Mouse (Mus musculus) frontal cortex, postnatal 10 days (tissue): ENCODE data around the gene Limk2.

Experiments used
- DNase-seq, 2 experiments: peaks; one replicate each; pipeline ENCODE4 v3.0.0; 2022; ENCODE audit warnings: low spot score in 2 of 2, mixed read lengths in 1 of 2

Limk2 gene

DNA sequence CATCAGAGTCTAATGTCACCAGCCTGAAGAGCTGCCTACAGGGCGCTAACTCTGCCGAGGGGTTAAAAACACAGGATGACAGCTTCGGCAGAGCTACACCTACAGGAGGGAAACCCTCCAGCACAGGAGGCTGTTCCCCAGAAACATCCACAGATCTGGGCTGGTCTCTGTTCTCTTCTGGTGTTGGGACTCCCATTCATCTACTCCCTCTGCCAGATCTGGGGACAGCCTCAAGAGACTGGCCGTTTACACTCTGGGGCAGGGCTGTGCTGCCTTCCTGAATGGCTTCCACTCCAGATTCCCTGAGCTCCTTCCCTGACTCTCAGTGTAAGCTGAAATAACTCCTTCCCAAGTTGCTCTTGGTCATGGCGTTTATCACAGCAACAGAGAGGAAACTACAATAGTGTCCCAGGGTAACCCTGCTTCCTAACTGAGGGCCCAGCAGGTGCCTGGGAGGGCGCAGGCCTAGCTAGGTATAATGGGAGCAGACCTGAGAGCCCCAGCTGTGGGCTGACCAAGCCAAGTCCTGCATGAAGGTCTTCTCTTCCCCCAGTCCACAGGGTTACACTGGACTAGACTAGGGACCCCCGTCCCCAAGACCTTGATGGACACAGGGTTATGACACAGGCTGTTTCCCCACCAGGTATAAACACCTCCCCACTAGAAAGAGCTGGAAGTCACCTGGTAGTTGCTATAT lies 37.2 kb downstream of the Limk2 start:
- DNase-seq: no peak

DNA sequence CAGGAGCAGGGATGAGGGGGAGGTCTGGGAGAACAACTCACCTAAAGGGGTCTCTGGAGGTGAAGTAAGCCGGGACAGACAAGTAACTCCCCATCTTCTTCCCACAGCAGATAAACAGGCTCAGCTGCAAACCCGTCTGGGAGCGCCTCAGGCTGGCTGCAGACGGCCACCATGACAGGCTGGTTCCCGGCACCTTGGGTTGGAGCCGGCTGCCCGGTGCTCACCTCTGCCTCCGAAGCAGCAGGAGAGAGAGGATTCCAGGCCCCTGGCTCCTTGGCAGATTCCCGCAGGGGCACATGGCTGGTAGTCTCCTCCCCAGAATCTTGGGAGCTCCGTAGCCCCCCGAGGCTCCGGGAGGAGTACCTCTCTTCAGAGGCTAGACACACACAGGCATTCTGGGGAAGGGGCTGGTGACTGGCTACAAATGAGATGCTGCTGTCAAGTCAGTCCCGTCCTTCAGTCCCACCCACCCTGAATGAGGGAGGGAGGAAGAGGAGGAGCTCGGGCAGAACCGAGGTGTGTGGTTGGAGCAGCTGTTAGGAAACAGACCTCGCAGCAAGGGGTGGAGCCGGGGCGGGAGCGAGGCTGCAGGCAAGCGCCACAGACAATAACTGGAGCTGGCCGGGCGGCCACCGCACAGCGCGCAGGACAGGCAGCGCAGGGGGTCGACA lies 37.9 kb downstream of the Limk2 start:
- DNase-seq: peak; percentile 83 to 87

DNA sequence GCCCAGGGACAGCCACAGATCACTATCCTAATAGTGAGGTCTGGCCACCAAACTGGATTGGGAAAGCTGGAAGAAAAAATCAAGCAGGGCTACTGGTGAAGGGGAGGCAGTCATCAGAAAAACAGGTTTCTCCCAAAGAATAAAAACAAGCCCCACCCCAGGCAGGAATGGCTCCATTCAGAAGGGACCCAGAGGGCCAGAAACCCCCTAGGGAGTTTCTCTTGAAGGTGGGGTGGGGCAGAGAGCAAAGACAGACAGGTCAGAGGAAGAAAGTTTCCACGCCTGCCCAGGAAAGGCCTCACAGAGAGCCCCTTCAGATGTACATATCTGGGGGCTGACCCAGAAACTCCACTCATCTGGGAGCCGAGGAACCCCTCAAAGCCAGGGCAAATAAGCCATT lies 38.8 kb downstream of the Limk2 start:
- DNase-seq: no peak

DNA sequence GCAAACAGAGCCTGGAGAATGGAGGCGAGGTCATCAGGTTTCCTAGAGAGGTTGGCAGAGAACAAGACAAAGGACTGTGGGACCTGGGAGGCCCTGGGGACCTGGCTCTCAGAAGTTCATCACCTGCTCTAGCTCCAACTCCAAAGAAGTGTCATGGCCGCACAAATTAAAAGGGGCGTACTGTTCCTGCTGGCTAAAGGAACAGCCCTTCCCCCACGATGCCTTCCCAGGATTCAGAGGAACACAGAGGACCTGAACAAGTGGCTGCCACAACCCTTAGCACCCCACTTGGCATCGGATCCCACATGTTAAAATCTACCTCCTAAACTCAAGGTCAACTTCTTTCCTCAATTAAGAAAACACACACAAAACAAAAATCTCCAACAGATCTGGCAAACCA lies 39.5 kb downstream of the Limk2 start:
- DNase-seq: no peak

DNA sequence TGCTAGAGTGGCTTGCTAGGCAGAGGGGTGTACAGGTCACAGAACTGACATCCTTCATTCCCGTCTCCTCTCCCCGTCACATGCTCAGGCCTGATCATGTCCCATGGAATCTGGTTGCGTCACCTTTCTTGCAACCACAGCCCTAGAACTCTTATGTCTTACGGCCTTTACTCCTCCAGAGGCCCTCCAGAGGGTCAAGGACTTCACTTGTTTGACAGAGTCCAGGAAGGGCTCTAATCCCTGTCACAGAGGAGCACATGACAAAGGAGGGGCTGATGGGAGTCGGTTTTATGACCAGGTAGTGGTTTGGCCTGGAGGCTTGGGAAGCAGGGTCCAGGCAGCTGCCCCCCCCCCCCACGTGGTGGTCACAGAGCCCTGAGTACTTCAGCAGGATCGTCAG lies 40.0 kb downstream of the Limk2 start:
- no peak for DNase-seq

DNA sequence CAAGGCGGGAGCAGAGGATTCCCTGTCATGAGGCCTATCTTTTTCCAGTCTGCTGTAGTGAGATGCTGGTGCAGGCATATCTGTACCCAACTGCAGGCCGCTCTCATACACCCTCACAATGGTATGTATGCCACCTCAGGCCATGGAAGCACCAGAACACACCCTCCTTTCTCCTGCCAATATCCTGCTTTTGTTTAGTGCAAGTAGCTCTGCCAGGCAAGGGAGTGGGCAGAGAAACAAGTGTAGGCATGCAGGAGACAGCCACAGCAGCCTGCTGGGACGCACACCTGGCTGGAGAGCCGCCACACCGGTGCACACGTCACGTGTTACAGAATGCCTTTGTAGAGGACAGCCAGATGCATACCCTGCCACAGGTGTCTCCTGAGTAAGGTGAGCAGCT lies 42.6 kb downstream of the Limk2 start:
- no peak for DNase-seq

DNA sequence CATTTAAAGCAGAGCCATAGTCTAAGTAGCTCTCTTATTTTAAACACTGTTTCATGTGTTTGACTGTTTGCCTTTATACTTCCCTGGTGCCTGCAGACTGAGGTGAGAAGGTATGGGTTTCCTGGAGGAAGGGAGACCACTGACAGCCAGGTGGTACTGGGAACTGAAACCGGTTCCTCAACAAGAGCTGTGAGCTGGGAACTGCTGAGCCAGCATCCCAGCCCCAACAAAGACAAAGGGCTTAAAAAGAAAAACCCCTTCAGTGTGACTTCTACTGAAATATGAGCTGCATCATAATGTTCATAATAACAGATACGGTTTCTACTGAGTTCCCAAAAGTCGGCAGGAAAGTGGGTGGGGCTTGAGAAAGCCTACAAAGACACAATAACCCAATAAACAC lies 46.1 kb downstream of the Limk2 start:
- DNase-seq: no peak

DNA sequence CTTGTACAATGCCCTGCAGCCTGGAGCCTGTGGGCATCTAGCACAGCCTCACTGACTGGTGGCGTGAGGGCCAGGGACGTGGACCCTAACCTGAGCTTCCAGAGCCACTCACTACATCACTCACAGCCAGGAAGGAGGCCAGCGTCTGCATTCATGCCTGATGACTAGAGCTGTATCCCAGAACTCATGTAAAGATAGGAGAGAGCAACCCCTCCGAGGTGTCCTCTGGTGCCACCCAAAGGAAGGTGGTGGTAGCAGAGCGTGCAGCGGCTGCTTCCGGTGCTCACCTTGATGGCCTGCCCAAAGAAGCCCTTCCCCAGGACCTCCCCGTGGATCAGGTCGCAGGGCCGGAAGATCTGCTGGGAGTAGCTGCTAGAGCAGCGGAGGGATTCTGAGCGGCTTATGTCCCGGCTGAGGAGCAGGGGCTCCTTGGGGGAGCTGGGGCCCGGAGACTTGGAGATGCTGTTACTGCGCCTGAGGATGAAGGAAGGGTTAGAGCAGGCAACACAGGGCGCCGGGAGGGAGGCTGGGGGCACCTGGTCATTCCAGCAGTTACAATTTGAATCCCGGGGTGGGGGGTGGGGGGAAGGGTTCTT lies 55.9 kb downstream of the Limk2 start:
- no peak for DNase-seq

DNA sequence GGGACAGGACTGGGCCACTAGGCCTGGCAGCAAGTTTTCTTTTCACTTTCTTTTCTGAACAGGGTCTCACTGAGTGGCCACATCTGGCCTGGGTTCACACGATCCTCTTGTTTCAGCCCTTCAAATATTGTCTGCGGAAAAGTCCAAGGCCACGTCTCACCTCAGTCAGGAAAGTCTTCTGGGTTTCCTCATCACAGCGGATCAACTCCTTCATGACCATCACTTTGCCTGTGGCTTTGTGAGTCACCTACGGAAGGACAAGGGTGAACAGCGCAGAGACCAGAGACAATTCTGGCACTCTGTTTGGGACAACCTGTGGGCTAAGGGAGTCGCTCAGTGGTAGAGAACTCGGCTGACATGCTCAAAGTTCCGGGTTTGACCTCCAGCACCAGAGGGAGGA lies 56.9 kb downstream of the Limk2 start:
- no peak for DNase-seq

DNA sequence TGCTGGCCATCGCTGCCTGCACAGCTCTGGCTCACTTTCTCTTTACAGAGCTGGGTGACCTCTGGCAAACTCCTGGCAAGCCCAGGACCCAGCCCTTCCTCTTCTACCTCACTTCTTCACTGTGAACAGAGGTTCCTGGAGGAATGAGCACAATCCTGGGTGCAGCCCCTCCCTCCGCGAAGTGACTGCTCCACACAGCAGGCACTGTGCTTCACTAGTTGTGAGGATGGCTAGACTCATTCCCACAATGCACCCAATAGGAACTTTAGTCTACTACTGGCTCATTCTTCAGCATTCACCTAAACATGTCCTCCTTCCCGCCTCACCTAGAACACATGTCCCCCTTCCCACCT lies 59.7 kb downstream of the Limk2 start:
- DNase-seq: no peak

DNA sequence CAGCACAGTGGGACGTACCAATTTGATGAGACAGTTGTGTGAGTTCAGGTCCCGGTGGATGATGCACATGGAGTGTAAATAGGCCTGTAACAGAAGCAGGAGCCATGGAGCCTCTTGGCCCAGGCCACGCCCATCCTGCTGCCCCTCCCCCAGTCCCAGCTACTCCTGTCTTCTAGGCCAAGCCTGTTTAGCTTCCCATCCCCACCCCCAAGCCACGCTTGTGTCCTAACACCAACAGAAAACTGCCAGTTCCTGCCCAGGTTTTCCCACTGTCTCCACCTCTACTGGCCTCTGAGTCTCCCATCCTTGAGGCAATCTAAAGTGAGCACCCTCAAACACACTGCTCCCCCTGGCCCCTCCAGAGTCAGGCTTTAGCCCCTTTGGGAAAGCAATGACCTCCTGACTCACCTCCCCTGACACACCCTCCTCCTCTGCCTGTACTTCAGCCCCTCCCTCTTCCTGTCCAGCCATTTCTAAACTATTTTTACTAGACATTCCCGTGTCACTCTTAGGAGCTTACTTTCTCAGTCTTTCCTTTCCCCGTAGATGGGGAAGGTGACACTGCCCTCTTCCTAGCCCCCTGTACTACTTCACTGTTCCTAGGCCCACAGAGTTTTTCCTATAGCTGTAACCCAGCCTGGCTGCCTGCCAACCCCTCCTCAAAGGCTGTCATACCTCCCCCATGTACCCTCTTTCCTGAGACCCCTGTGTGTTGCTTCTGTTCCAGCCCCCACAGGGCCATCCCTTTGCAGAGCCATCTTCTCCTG lies 60.2 kb downstream of the Limk2 start:
- no peak for DNase-seq

DNA sequence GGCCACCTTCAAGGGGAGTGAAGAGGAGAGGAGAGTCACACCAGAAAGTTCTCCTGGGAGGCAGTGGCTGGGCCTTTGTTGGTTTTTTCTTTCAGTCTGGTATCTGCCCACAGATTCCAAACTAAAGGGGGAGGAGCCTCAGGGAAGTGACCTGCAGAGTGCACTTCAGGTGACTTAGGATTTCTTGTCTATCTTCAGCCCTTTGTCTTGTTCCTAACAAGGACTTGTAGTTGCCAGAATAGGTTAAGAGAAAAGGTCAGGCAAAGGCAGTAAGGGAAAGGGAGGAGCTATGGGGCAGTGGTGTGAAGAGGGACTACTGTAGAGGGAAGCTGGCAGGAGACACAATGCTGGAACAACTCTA lies 61.2 kb downstream of the Limk2 start:
- no peak for DNase-seq

DNA sequence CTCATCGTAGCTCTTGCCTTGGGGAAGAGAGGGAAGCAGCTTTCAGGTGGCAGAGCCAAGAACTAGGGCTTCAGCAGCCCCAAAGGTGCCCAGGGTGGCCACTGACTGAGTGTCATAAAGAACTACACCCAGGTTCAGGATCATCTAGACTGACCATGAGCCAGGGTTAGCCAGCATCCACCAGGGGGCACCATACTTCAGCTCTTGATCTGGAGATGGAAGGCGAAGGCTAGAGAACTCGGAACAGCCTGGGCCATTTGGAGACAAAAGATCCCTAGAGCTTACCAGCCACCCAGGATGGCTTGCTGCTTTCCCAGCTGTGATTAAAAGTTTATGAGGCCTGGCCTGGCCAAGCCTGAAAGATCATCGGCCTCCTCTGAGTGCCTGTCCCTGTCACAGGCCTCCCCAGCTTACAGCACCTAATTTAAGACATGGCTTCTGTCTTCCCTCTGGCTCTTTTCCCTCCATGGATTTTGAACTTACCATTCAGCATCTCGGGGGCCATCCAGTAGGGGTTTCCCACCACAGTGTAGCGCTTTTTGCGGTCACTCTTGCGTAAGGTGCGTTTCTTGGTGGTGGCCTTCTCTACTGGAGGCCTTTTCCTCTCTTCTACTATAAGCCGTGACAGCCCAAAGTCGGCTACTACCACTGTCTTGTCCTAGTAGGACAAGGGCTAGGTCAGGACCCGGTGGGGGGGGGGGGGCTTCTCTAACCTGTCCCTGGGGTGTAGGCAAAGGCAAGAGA lies 61.7 kb downstream of the Limk2 start:
- peak; percentile 60 to 78 for DNase-seq

DNA sequence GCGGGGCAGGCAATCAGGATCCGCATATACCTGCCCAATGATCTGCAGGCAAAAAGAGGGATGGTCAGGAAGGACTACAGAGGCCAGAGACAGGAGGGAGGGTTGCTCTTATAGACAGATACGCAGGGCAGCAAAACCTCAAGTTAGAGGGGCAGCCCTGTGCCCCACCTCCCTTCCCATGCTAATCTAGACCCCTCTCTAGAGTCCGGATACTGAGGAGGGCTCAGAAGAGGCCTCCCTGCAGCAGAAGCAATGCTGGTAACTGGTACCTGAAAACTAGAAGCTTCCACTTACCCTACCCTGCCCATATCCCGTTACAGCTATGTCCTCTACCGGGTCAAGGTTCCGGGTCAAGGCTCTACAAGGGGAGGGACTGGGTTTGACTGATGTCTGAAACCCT lies 62.6 kb downstream of the Limk2 start:
- DNase-seq: no peak

DNA sequence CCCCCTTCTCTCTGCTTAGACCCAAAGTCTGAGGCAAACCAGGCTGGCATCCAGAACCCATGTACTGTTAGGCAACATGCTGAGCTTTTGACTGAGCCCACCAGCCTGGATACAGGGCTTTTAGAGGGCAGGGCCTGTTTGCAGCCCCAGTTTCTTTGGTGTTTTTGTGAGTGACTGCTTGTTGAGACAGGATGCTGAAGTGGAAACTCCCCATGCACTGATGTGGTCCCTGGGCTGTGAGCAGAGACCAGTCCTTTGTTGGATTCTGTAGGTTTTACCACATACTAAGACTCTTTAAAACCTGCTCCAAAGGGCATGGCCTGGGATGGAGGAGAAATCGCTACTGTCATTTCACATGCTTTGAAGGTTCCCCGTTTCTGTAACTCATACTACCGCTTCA lies 64.1 kb downstream of the Limk2 start:
- no peak for DNase-seq

DNA sequence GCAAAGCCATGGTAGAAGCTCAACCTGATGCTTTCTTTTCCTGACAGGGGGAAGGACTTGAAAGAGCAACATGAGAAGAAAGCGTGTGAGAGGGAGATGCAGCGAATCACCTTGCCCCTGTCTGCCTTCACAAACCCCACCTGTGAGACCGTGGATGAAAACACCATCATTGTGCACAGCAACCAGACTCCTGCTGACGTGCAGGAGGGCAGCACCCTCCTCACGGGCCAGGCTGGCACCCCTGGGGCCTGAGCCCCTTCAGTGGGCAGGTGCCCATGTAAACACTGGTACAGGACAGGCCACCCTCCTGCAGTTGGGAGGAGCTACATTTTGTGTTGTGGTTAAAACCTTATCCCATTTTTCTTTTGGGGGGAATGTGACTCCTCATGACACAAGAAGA lies 67.5 kb downstream of the Limk2 start:
- DNase-seq: no peak

DNA sequence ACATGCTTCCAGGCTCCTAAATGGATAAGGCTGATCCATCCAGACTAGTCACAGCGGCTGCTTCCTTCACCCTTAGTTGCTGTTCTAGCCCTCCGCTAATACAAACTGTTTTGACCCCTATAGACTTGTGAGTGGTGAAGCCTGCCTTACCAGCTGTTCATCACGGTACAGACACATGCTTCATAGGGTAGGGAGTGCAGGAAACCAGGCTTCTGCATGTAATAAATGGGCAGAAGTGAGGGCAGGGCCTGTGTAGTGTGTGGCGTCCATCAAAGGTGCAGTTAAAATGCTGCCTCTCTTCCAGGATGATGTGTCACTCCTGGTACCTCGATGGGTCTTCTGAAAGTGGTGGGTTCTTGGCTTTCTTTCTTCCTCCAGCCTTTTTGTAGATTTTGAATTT lies 71.0 kb downstream of the Limk2 start:
- no peak for DNase-seq

DNA sequence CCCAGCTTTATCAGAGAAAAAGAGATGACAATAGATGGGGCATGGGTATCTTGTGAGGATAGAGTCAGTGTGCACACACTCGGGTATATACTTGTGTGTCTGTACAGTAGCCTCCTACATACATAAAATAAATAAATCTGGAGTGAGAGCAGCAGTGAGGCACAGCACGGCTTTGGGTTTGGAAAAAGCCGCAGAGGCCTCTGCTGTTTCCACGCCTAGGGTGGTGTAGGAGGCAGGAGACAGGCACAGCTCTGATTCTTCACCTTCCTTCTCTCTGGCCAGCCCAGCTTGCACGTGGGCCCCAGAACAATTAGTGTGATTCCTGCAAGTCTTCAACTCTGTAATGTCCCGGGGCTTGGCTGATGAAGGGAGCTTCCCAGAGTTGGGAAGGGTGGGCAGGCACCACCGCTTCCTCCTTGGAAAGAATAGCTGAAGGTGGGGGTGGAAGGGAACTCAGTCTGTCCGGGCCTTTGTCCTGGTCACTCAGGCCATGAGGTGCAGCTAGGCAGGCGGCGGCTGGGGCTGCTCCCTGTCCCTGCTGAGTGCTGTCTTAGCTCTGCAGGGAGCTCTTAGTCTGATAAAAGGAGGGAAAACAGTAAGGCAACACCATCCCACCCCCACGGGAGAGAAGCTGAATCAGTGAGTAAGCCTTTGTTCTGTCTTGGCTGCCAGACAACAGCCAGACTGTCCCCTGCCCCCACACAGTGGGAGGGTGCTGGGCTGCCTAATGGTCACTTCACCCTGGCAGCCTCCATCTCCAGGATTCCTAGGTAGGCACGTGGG lies 71.6 kb downstream of the Limk2 start:
- peak in 1 of 2 experiments; percentile 76 for DNase-seq

DNA sequence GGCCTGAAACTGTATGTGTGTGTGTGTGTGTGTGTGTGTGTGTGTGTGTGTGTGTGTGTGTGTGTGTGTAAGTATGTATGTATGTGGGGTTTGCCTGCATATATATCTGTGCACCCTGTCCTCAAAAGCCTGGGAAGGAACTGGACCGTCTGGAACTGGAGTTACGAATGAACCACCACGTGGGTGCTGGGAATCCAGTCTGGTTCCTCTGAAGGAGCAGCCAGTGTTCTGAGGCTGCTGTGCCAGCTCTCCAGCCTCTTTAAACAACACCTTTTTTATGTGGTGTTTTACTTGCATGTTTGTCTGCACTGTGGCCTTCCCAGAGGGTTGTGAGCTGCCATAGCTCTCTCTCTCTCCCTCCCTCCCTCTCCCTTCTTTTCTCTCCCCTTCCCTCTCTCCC lies 72.4 kb downstream of the Limk2 start:
- no peak for DNase-seq

DNA sequence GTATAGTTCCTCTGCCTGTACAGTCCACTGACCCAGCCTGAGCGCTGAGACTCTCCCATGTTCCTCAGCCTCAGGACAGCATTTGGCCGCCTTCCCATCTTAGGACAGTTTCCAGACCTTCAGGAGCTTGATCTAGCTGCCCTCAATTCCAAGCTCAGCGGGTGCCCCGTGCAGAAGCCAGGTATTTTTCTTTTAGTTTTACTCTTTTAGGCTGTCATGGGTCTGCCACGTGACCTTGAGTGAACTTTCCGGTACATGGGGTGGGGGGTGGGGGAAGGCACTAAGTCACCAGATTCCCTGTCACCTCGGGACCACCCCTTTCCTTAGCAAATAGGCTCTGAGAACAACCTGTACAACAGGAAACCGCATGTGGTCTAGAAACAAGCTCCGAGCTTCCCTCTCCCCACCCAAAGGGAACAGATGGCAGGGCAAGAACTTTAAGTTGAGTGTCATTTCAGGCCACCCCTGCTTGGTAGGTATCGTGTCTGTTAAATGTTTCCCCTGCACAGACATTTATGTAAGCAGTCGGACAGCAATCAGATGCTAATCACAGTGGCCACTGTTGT lies 73.3 kb downstream of the Limk2 start:
- DNase-seq: no peak

DNA sequence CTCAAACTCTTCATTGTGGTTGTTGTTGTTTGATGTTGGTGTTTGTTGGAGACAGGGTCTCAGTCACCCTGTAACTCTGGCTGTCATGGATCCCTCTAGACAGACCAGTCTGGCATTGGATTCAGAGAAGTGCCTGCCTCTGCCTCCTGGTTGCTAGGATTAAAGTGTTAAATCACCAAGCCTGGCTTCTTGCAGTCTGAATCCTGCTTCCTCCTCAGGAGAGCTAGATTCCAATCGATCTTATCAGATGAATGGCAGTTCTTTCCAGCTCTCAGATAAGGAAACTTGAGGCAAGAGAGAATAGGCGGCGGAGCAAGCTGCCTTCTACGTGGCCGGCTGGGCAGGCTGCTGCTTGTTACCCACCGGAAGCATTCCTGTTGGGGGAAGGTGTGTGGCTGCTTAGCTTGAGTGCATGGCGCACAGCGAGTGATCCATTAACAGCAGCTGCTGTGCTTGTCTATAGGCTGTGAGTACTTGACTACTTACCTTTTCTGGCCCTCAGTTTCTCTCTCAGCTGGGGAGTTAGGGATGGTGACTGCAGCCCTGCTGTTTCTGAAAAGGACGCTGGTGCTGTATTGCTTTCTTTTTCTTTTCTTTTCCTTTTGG lies 74.2 kb downstream of the Limk2 start:
- no peak for DNase-seq
